Mouse (Mus musculus) bone marrow macrophage, adult 2 months (primary cell): ENCODE results near the gene 4933407L21Rik.

Experiments used
- CTCF ChIP-seq: IDR thresholded peaks from 2 replicates; pipeline ENCODE4 v1.5.1; 2012; ENCODE audit warnings: low read depth, mild to moderate bottlenecking, low read length, moderate library complexity
- POLR2A ChIP-seq: IDR thresholded peaks from 2 replicates; pipeline ENCODE4 v1.6.1; 2012; ENCODE audit warnings: mild to moderate bottlenecking, low read depth, low read length, borderline replicate concordance

DNA sequence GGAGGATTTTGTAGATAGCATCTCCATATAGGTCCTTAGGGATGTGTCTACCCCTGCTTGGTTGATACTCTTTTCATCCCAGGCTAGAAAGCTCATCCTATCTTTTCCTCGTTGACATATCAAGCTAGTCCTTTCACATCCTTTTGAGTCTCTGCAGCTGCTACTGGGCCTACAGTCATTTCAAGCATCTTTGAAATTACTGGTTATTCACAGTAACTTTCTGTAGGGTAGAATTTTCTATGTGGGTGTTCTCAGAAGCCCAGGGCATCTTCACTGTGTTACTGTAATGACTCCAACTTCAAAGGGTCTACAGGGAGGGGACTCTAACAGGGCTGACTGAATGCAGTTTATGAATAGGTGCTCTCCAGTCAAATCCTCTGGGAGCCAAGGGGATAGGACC, 9.0 kb downstream of the 4933407L21Rik start:
- TF ChIP-seq CTCF: no peak
- no peak for TF ChIP-seq POLR2A
